Mouse (Mus musculus) brain, embryonic 14.5 days (tissue): ENCODE results near the gene Rbfox3.

Source experiments
- CTCF ChIP-seq: fragments of 200-500 bp; IDR thresholded peaks from 2 replicates; pipeline ENCODE4 v1.5.1; 2012; ENCODE audit warnings: inconsistent platforms, mild to moderate bottlenecking, moderate library complexity, borderline replicate concordance; ENCODE audit not compliant: insufficient read depth, insufficient read length; ENCODE audit errors: extremely low read depth
- POLR2A ChIP-seq: fragments of 200-500 bp; IDR thresholded peaks from 2 replicates; pipeline ENCODE4 v1.6.1; 2012; ENCODE audit warnings: mild to moderate bottlenecking, inconsistent platforms, borderline replicate concordance; ENCODE audit not compliant: poor library complexity, insufficient read depth, insufficient read length, severe bottlenecking; ENCODE audit errors: extremely low read depth

GRCm38 (mm10) chr11:118629718-118630117 lies 281.7 kb downstream of the Rbfox3 start:
- TF ChIP-seq CTCF: no peak
- no peak for TF ChIP-seq POLR2A
